Mouse (Mus musculus) G1E (cell line): ENCODE results near the gene Fbxo11. TPM values are rescaled to one million over a fixed set of nuclear protein-coding genes. Genes with fewer than 3 reads are reported as not detected.

Experiments used
- ATAC-seq: 2 replicates; pipeline ENCODE4 v1.8.0; 2016; ENCODE audit warnings: mild to moderate bottlenecking; ENCODE audit not compliant: insufficient number of reproducible peaks, poor library complexity, low FRiP score, severe bottlenecking; ENCODE audit errors: extremely low read depth
- DNase-seq: peaks from one replicate; pipeline ENCODE4 v3.0.0; 2012; ENCODE audit warnings: low spot score
- H3K27me3 ChIP-seq: 2 replicates; pipeline ENCODE4 v1.6.1; 2012; ENCODE audit warnings: mild to moderate bottlenecking, low read length, inconsistent platforms; ENCODE audit not compliant: insufficient read depth
- H3K36me3 ChIP-seq: replicated peaks from 2 replicates; pipeline ENCODE3; 2012; ENCODE audit warnings: mild to moderate bottlenecking, inconsistent platforms
- H3K4me1 ChIP-seq: 2 replicates; pipeline ENCODE4 v1.6.1; 2012; ENCODE audit warnings: low read depth, low read length, inconsistent platforms, mixed read lengths; ENCODE audit not compliant: insufficient read depth
- H3K4me3 ChIP-seq: 2 replicates; pipeline ENCODE4 v1.5.1; 2012; ENCODE audit warnings: low read depth, mild to moderate bottlenecking, inconsistent platforms, low read length, moderate library complexity, mixed read lengths
- H3K9me3 ChIP-seq: replicated peaks from 2 replicates; pipeline ENCODE4 v1.6.1; 2012; ENCODE audit warnings: inconsistent platforms
- CTCF ChIP-seq: IDR thresholded peaks from 2 replicates; pipeline ENCODE4 v1.5.1; 2012; ENCODE audit warnings: low read depth, low read length, inconsistent platforms, mixed read lengths
- GATA1 ChIP-seq: IDR thresholded peaks from 2 replicates; pipeline ENCODE4 v1.6.1; 2012; ENCODE audit warnings: borderline replicate concordance, low read length, inconsistent platforms, mixed read lengths
- GATA2 ChIP-seq: IDR thresholded peaks from 2 replicates; pipeline ENCODE4 v1.6.1; 2012; ENCODE audit warnings: low read depth, low read length, inconsistent platforms, borderline replicate concordance
- POLR2AphosphoS5 ChIP-seq: IDR thresholded peaks from 2 replicates; pipeline ENCODE4 v1.6.1; 2012; ENCODE audit warnings: low read depth, low read length, inconsistent platforms; ENCODE audit not compliant: insufficient replicate concordance
- TAL1 ChIP-seq: conservative IDR thresholded peaks from 2 replicates; pipeline ENCODE4 v1.6.1; 2012; ENCODE audit warnings: low read depth, low read length, inconsistent platforms, mixed read lengths
- polyA plus RNA-seq: library from polyadenylated mRNA; stranded (reverse); fragments of >175 nt; gene quantifications from 2 replicates; pipeline ENCODE4 v1.2.3, GENCODE M21; 2012
- total RNA-seq, 2 experiments: library from RNA; stranded (forward) in 1 of 2; stranded (reverse) in 1 of 2; fragments of 200-1000 nt in 1 of 2; fragments of >200 nt in 1 of 2; fragmentation: Nextera tagmentation in 1 of 2; gene quantifications; 2 replicates each; pipeline ENCODE4 v1.2.3; 2014 to 2017

Gene Fbxo11
- total and polyA plus RNA-seq, 3 experiments: 2.9 to 78.7 (median 25.8) TPM

- ATAC-seq: no peak
- no peak overlapping the region for H3K4me3 ChIP-seq
- H3K27me3 ChIP-seq: no peaks in the 10 kb centered on the region
- TF ChIP-seq GATA1 (no peak), CTCF (no peak), GATA2 (no peak), TAL1 (no peak), POLR2AphosphoS5 (no peak)
- H3K9me3 ChIP-seq: no peaks in the 10 kb centered on the region
- no peak for DNase-seq
- H3K4me1 ChIP-seq: peaks cover 13% of the 10 kb centered on the region
- H3K36me3 ChIP-seq: peaks cover 22% of the 10 kb centered on the region
These were observed 14.8 kb downstream of the Fbxo11 start for GRCm38 (mm10) chr17:88050318-88050717.

DNA sequence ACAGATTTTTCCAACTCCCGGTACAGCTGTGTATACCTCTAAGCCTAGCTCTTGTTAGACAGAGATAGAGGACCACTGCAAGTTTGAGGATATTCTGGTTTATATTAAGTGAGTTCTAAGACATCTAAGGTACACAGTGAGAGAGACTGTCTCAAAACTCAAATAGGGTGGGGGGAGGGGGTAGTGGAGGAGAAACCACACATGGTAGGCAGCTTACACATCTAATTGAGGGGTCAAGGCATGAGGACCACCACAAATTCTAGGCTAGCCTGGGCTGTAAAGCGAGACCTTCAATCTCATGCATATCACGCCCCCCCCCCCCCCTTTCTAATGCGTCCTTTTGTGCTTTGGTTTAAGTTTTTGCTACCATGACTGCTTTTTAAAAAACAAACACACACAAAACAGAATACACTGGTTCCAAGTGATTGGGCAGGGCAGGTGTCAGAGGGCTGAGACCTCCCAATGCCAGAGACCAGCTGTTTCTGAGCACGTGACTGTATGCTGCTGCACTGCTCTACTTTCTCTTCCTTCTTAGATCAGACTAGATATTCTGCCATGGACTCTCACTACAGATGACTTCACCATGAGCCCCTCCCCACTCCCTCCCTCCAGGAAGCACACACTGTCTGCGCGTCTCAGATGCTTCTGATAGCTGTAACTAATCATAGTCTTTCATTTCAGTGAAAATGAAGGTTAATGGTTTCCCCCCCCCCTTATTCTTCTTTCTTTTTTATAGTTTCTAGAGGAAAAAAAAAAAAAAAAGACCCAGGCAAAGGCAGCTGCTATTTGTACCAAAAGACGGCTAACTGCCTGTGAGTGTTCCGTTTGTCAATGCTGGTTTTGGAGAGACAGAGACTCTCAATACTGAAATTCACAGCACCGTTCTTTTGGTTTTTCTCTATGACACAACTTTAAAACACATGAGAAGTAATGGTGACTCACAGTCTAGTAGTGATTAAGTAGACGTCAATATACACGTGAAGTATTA, 22.7 kb downstream of the Fbxo11 start:
- H3K9me3 ChIP-seq: no peaks in the 10 kb centered on the region
- no peaks in the 10 kb centered on the region for H3K27me3 ChIP-seq
- H3K4me1 ChIP-seq: peaks cover 29% of the 10 kb centered on the region
- ATAC-seq: peak; percentile 99
- no peak overlapping the region for H3K4me3 ChIP-seq
- DNase-seq: peak; percentile 23
- TF ChIP-seq GATA1: no peak
- H3K36me3 ChIP-seq: peaks cover 14% of the 10 kb centered on the region

DNA sequence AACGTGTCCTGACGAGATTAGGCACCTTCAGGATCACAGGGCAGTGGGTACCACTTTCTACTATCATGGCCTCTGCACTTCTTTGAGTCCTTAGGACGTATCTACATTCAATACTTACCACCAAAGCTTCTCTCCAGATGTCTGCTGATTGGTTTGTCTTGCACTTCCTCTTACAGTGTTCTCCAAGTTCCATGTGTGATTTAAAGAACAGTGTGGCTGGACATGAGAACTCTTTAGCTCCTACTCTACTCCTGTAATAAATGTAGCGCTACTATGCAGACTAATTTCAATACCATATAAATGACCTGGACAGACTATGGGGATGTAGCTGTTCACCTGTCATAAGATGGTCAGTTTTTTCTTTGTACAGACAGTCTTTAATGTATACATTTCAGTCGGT, 24.3 kb downstream of the Fbxo11 start:
- Histone ChIP-seq H3K36me3 (peaks cover 14% of the 10 kb centered on the region), H3K9me3 (no peaks in the 10 kb centered on the region), H3K27me3 (no peaks in the 10 kb centered on the region), H3K4me1 (peaks cover 29% of the 10 kb centered on the region), H3K4me3 (no peak overlapping the region)
- DNase-seq: no peak
- TF ChIP-seq GATA2: no peak
- no peak for TF ChIP-seq GATA1
- no peak for TF ChIP-seq CTCF
- TF ChIP-seq POLR2AphosphoS5: no peak
- no peak for TF ChIP-seq TAL1
- no peak for ATAC-seq

DNA sequence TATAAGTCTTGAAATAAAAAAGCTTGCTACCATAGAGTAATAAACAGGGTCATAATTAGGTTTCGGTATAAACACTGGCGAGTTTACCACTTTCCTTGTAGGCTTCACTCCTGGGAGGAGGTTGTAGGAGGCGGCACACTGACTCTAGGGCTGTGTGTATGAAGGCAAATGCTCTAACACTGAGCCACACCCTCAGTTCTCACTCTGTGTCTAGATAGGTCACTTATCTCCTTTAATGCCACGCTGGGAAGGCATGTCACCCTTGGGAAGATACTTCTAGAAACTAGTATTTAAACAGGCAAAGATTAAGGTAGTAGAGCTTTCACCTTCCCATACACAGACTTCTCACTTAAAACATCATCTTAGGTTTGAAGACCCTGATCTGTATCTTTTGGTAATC, 30.7 kb downstream of the Fbxo11 start:
- Histone ChIP-seq H3K4me1 (peaks cover 11% of the 10 kb centered on the region), H3K4me3 (no peak overlapping the region)
- TF ChIP-seq GATA1 (no peak), GATA2 (no peak), TAL1 (no peak), POLR2AphosphoS5 (no peak), CTCF (no peak)

DNA sequence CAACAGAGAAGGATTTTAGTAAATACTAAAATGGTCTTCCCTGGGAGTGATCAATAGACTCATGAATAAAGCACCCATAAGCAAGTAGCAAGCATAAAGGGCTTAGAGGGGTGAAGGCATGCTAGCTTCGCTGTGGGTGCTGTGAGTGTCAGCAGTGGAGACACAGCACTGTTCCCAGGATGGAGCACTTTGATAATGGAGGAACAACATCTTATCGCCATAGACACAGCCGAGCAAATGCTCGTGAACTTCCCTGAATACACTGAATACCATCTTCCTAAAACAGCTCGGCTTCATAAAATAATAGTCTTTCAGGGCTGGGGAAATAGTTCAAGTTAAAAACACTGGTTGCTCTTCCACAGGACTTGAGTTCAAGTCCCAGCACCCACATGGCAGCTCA, 33.3 kb downstream of the Fbxo11 start:
- no peak overlapping the region for H3K4me3 ChIP-seq
- TF ChIP-seq TAL1 (no peak), POLR2AphosphoS5 (no peak), CTCF (no peak), GATA2 (no peak), GATA1 (no peak)
- peaks cover 11% of the 10 kb centered on the region for H3K4me1 ChIP-seq
- ATAC-seq: 0 out of 2 replicates have a peak, but pooled peaks have one; percentile 22
- H3K9me3 ChIP-seq: no peaks in the 10 kb centered on the region
- H3K27me3 ChIP-seq: no peaks in the 10 kb centered on the region
- peaks cover 20% of the 10 kb centered on the region for H3K36me3 ChIP-seq
- no peak for DNase-seq

More for the DNA sequence above, 30.7 kb downstream of the Fbxo11 start:
- DNase-seq (no peak), ATAC-seq (no peak)
- no peaks in the 10 kb centered on the region for H3K9me3 ChIP-seq
- H3K36me3 ChIP-seq: peaks cover 16% of the 10 kb centered on the region
- H3K27me3 ChIP-seq: no peaks in the 10 kb centered on the region

DNA sequence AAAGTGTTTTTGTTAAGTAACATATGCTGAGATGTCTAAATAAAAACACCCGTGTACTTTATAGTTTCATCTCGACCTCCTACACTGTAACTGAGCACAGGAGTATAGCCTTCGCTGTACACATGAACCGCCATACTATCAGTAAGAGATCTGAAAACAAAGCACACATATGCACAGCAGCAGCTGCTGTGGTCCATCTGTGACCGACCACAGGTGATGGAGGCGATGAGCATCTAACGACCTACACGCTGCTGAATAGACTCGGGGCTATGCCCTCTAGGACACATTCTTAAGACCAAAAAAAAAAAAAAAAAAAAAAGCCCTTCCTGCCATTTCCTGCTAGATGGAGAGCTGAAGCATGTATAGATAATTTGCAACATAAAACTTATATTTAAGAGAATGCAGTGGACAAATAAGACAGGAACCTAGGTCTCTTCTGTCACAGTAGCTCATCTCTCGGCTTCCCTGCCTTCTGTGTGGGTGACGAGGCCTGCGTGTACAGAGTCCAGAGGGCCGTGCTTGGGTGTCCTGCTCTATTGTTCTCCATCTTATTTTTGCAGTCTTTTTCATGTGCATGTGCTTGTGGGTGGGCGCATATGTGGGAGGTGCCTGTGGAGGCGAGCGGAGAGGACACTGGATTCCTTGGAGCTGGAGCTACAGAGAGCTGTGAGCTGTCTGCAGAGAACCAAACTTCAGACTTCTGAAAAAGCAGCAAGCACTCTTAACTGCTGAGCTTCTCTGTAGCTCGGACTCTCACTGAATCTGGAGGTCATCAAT, 35.7 kb downstream of the Fbxo11 start:
- Histone ChIP-seq H3K4me3 (no peak overlapping the region), H3K9me3 (no peaks in the 10 kb centered on the region), H3K27me3 (no peaks in the 10 kb centered on the region), H3K36me3 (peaks cover 23% of the 10 kb centered on the region), H3K4me1 (peaks cover 13% of the 10 kb centered on the region)
- no peak for ATAC-seq
- TF ChIP-seq GATA1: no peak
- no peak for TF ChIP-seq CTCF
- TF ChIP-seq POLR2AphosphoS5: no peak
- no peak for TF ChIP-seq GATA2
- no peak for TF ChIP-seq TAL1
- no peak for DNase-seq
